Mouse (Mus musculus) forebrain, postnatal 0 days (tissue): ENCODE data around the gene Syne1. TPM values are rescaled to one million over a fixed set of nuclear protein-coding genes. Genes with fewer than 3 reads are reported as not detected.
A peak's percentile ranks its signal among the peaks of the same experiment; 100 is the strongest.

Experiments used
- ATAC-seq: fragments of 200-750 bp; cut with Nextera tagmentation; 2 replicates; pipeline ENCODE4 v1.8.0; 2017; ENCODE audit warnings: mild to moderate bottlenecking, moderate library complexity
- DNase-seq: peaks from one replicate; pipeline ENCODE4 v3.0.0-alpha.2; 2015
- H3K27ac ChIP-seq: fragments of 300-500 bp; sonication (generic); 2 replicates; pipeline ENCODE4 v1.5.1; 2014; ENCODE audit warnings: low read depth, mild to moderate bottlenecking, antibody characterized with exemption, low read length, moderate library complexity, mixed read lengths
- H3K27me3 ChIP-seq: fragments of 300-500 bp; sonication (generic); 2 replicates; pipeline ENCODE4 v1.6.1; 2014; ENCODE audit warnings: mild to moderate bottlenecking, low read length, mixed read lengths; ENCODE audit not compliant: insufficient read depth
- H3K36me3 ChIP-seq: fragments of 300-500 bp; sonication (generic); 2 replicates; pipeline ENCODE4 v1.6.1; 2014; ENCODE audit warnings: mild to moderate bottlenecking, moderate library complexity; ENCODE audit not compliant: insufficient read depth
- H3K4me1 ChIP-seq: fragments of 300-500 bp; sonication (generic); 2 replicates; pipeline ENCODE4 v1.6.1; 2014; ENCODE audit warnings: antibody characterized with exemption; ENCODE audit not compliant: insufficient read depth
- H3K4me2 ChIP-seq: fragments of 300-500 bp; sonication (generic); 2 replicates; pipeline ENCODE4 v1.6.1; 2014; ENCODE audit warnings: low read depth, mild to moderate bottlenecking, moderate library complexity
- H3K4me3 ChIP-seq: fragments of 300-500 bp; sonication (generic); 2 replicates; pipeline ENCODE4 v1.5.1; 2014; ENCODE audit warnings: low read depth, low read length, mixed read lengths
- H3K9ac ChIP-seq: fragments of 300-500 bp; sonication (generic); 2 replicates; pipeline ENCODE4 v1.6.1; 2014; ENCODE audit warnings: mild to moderate bottlenecking
- H3K9me3 ChIP-seq: fragments of 300-500 bp; sonication (generic); 2 replicates; pipeline ENCODE4 v1.6.1; 2016; ENCODE audit warnings: low read length
- CTCF ChIP-seq: sonication (generic); IDR thresholded peaks from 2 replicates; pipeline ENCODE4 v1.5.1; 2016; ENCODE audit warnings: antibody characterized with exemption, control low read depth, low read depth
- WGBS: fragments of 180-500 bp; shearing (Covaris S2); extraction: QIAGEN DNeasy Blood & Tissue Kit; methylation state at CpG from one replicate; pipeline ENCODE4 v1.1.7; 2014; 5-methylcytosine and 5-hydroxymethylcytosine counted together
- polyA plus RNA-seq: library from polyadenylated mRNA; unstranded; fragments of >200 nt; fragmentation: Nextera tagmentation; extraction: Ambion mirVana; gene quantifications from 2 replicates; pipeline ENCODE4 v1.2.1, GENCODE M21; 2015
- total RNA-seq: library from RNA; depleted of rRNA; stranded (reverse); fragments of >200 nt; gene quantifications from 2 replicates; pipeline ENCODE4 v1.2.3, GENCODE M21; 2014

The Syne1 gene
- total and polyA plus RNA-seq, 2 experiments from 2014 or later: 11.2 to 60.5 TPM

DNA sequence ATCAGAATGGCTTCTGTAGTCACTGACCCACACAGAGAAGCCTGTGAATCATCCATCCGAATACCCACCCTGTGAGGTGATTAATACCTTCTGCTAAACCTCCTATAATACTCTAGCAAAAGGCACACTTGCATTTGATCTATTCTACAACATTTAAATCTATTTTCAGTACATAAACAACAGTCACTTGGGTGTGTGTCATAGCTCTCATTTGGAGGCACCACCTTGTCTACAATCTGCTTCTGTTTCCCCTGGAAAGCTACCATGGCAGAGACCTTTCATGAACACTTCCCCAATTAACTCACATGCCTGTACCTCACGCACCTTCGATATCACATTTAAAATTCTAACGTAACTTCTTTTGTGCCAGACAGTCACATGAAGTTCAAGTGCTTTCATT is 169.7 kb downstream of the Syne1 start:
- Histone ChIP-seq H3K4me3 (no peak overlapping the region), H3K36me3 (no peaks in the 10 kb centered on the region)
- no peak for TF ChIP-seq CTCF

DNA sequence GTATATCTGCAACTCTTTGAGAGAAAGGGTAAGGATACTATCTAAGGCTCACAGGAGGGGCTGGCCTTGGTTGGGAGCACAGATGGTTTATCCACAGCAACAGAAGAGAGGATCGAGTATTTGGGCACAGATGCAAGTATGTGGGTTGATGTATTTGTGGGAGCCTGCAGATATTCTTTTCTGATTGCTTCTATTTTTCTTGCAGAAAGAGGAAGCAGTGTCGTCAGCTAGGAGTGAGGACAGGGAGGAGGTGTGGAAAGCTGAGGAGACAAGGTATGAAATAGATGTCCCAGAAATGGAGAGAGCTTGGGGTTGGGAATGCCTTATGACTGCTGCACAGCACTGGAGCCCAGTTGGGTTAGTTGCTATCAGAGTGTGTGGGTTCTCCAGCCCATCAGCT is 172.3 kb downstream of the Syne1 start:
- Histone ChIP-seq H3K9ac (no peak overlapping the region), H3K9me3 (no peaks in the 10 kb centered on the region), H3K4me1 (no peaks in the 10 kb centered on the region), H3K4me2 (no peak overlapping the region), H3K36me3 (no peaks in the 10 kb centered on the region), H3K27me3 (no peaks in the 10 kb centered on the region), H3K4me3 (no peak overlapping the region), H3K27ac (no peak overlapping the region)
- no peak for ATAC-seq
- DNase-seq: no peak
- WGBS: 60% methylated on average over 2 of the region's 2 CpGs
- TF ChIP-seq CTCF: no peak

More for the DNA sequence above, 169.7 kb downstream of the Syne1 start:
- ATAC-seq (no peak), DNase-seq (no peak)
- 88% methylated on average over 4 of the region's 4 CpGs for WGBS
- Histone ChIP-seq H3K9ac (no peak overlapping the region), H3K27me3 (no peaks in the 10 kb centered on the region), H3K4me2 (no peak overlapping the region), H3K9me3 (no peaks in the 10 kb centered on the region), H3K27ac (no peak overlapping the region), H3K4me1 (no peaks in the 10 kb centered on the region)

DNA sequence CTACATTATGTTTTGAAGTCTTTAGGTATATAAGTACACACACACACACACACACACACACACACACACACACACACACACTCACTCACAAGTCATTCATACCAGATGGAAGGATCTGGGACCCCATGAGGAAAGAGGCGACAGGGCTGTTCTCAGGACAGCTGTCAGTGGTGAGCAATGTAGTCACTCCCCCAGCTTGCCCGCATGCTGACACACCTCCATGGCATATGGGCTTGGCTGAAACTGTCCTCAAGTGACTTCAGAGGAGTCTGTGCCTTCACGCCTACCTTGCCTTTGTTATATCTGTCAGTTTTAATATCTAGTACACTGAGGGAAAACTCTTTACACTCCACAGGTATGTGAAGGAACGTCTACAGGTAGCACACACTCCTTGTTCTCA is 181.7 kb downstream of the Syne1 start:
- Histone ChIP-seq H3K27me3 (no peaks in the 10 kb centered on the region), H3K9me3 (no peaks in the 10 kb centered on the region), H3K4me2 (no peak overlapping the region), H3K27ac (no peak overlapping the region), H3K4me3 (no peak overlapping the region), H3K36me3 (no peaks in the 10 kb centered on the region), H3K4me1 (no peaks in the 10 kb centered on the region), H3K9ac (no peak overlapping the region)
- ATAC-seq (no peak), DNase-seq (no peak)
- TF ChIP-seq CTCF: no peak
- 76% methylated on average over 4 of the region's 4 CpGs for WGBS

DNA sequence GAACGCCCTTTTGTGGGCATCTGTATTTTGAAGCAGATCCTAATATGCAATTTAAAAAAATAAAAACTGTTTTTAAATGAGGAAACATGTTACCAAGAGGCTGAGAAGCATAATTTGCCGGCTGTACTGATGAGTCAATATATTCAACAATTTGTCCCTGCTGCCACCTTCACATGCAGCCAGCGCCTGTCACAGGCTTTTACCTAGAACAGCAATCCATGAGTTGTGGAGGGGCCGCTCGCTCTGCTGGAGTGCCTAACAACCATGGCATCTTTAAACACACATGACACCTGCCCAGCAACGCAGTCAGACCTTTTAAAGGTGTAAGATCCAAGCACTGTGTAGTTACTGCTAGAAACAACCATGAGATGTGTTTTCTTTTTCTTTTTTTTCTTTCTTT is 183.0 kb downstream of the Syne1 start:
- peak; percentile 82 for ATAC-seq
- TF ChIP-seq CTCF: no peak
- 49% methylated on average over 6 of the region's 6 CpGs for WGBS

DNA sequence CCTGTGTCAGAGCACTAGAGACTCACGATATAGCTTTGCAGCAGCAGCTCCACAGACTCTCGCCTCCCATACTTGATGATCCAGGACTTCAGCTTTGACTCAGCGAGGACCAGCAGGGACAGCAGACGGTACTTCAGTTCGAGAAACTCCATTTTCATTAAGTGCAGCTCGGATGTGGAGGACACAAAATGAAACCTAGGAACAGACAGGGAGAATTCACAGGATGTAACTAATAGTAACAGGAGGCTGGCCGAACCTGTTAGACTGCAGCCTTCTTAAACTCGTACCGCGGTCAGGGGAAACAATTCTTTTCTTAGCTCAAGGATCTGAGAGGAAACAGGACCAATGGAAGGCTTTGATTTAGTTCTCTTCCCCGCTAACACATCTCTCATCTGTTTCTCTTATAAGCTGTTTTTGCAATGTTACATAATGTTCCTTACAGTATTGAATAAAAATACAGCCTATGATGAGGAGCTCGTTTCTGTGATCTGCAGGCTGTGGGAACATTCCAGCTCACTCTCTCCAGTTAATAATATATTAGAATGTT is 183.7 kb downstream of the Syne1 start:
- Histone ChIP-seq H3K4me3 (no peak overlapping the region), H3K27me3 (no peaks in the 10 kb centered on the region), H3K4me1 (no peaks in the 10 kb centered on the region), H3K4me2 (peak overlapping the region; percentile 11; the same call in 1 of the 2 replicates), H3K9me3 (no peaks in the 10 kb centered on the region), H3K36me3 (no peaks in the 10 kb centered on the region), H3K27ac (no peak overlapping the region; the same call in 1 of the 2 replicates), H3K9ac (no peak overlapping the region)
- WGBS: 60% methylated on average over 12 of the region's 12 CpGs
- DNase-seq: no peak
- peak; percentile 50 for ATAC-seq
- no peak for TF ChIP-seq CTCF

More for the DNA sequence above, 183.0 kb downstream of the Syne1 start:
- Histone ChIP-seq H3K4me1 (no peaks in the 10 kb centered on the region), H3K27me3 (no peaks in the 10 kb centered on the region), H3K9me3 (no peaks in the 10 kb centered on the region), H3K4me3 (no peak overlapping the region), H3K27ac (no peak overlapping the region), H3K9ac (no peak overlapping the region), H3K36me3 (no peaks in the 10 kb centered on the region), H3K4me2 (peak overlapping the region; percentile 11; the same call in 1 of the 2 replicates)
- peak; percentile 30 for DNase-seq

DNA sequence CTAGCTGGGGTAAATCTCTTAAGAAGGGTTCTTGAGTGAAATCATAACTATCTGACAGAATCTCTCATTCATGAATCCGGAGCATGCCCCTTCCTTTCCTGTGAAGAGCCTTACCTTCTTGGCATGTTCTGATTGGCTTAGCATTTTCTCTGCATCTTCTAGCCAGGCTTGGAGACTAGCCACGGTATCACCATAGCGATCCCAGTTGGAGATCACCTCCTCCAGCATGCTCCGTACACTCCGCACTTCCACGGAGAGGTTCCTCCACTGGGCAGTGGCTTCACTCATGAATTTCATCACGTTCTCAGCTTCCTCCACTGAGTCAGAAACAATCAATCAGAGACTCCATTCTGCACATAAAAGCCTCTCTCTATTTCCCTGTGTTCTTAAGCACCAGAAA is 190.7 kb downstream of the Syne1 start:
- H3K4me2 ChIP-seq: no peak overlapping the region
- ATAC-seq (no peak), DNase-seq (no peak)
- no peaks in the 10 kb centered on the region for H3K4me1 ChIP-seq
- H3K36me3 ChIP-seq: no peaks in the 10 kb centered on the region
- no peak overlapping the region for H3K9ac ChIP-seq
- no peaks in the 10 kb centered on the region for H3K27me3 ChIP-seq
- 54% methylated on average over 7 of the region's 7 CpGs for WGBS
- no peak for TF ChIP-seq CTCF
- H3K27ac ChIP-seq: no peak overlapping the region
- H3K9me3 ChIP-seq: no peaks in the 10 kb centered on the region
- no peak overlapping the region for H3K4me3 ChIP-seq

DNA sequence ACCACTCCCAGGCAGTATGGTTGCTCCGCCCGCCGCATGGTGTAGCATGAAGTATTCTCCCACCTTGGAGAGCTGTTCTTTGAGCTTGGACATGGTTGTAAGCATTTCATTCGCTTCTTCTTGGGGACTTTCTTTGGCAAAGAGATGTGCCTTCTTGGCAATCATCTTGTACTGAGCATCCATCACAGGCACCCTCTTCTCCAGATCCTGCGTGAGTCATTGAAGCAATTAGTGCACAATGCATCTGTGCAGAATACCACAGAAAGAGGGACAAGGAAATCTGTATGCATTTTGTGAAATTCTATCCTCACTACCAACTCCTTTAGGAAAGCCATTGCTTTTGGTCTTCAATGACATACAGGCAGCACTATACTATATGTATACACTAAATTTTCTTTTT is 194.7 kb downstream of the Syne1 start:
- Histone ChIP-seq H3K4me2 (no peak overlapping the region), H3K9ac (no peak overlapping the region), H3K27me3 (no peaks in the 10 kb centered on the region), H3K4me1 (no peaks in the 10 kb centered on the region), H3K36me3 (no peaks in the 10 kb centered on the region), H3K9me3 (no peaks in the 10 kb centered on the region), H3K4me3 (no peak overlapping the region), H3K27ac (no peak overlapping the region)
- no peak for ATAC-seq
- DNase-seq: no peak
- TF ChIP-seq CTCF: no peak
- 69% methylated on average over 5 of the region's 5 CpGs for WGBS
